Mouse (Mus musculus) liver, embryonic 14.5 days (tissue): ENCODE measurements around the gene Gtf2i.

Experiments
- CTCF ChIP-seq: IDR thresholded peaks from 2 replicates; pipeline ENCODE4 v1.5.1; 2016; ENCODE audit warnings: antibody characterized with exemption, low read depth, control low read depth
- EP300 ChIP-seq: IDR thresholded peaks from 2 replicates; pipeline ENCODE4 v1.6.1; 2016; ENCODE audit warnings: antibody characterized with exemption, low read depth

DNA sequence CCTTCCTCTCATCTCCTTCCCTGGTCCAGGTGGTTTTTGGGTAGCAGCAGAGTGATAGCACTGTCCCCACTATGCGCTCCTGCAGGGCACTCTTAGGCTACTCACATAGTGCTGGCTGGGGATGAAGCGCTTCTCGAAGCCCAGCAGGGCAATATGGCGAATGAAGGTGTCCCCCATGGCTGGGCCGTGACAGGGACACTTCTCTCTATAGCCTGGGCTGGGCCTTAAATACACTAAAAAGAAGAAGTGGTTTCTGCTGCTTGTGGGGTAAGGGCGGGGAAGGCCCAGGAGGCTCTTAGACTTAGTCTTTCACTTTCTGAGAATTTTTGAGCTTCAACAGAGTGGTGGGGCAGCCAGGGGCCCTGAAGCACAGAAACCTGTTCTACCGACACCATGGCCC, 85.2 kb downstream of the Gtf2i start, which contains the start of gene Ncf1:
- TF ChIP-seq CTCF, result no peak
- TF ChIP-seq EP300, result no peak
